Mouse (Mus musculus): ENCODE results near the gene Stac3. TPM values are rescaled to one million over a fixed set of nuclear protein-coding genes. Genes with fewer than 3 reads are reported as not detected.
A peak's percentile ranks its signal among the peaks of the same experiment; 100 is the strongest.

Stac3 gene
- polyA plus RNA-seq, 2 experiments: 0.37 TPM; not detected in 1

- peak within 1 kb of the TSS in 1 of 2 experiments; percentile 3; a peak in 1 of 4 replicates for H3K4me3 ChIP-seq (ENCODE audit: insufficient read depth in 1 of 2, low read depth in 2 of 2, low read length in 2 of 2)
- peaks cover 13 to 28% of the 10 kb centered on the region in 2 experiments for H3K4me1 ChIP-seq (replicated peaks; ENCODE audit: control insufficient read depth in 2 of 2, insufficient read depth in 2 of 2, low read length in 1 of 2)
- H3K9me3 ChIP-seq (ENCODE audit: control insufficient read depth, low read length): no peaks in the 10 kb centered on the region
- H3K36me3 ChIP-seq (replicated peaks; ENCODE audit: control insufficient read depth, insufficient read depth, low read depth): peaks cover 26% of the 10 kb centered on the region
- H3K27me3 ChIP-seq (ENCODE audit: control insufficient read depth, insufficient read depth, low read length): peaks cover 48% of the 10 kb centered on the region
- no peak for TF ChIP-seq EP300 (IDR thresholded peaks at IDR 0.05; ENCODE audit: low read depth)
- TF ChIP-seq CTCF (IDR thresholded peaks at IDR 0.05; ENCODE audit: low read depth): no peak
- no peak within 1 kb of the TSS for H3K9ac ChIP-seq (replicated peaks)
- DNase-seq (ENCODE audit: low read depth in 3 of 3, low spot score in 3 of 3) (no peak), ATAC-seq (ENCODE audit: insufficient read depth) (no peak)
- H3K27ac ChIP-seq: no peak within 1 kb of the TSS
- 6% methylated on average over 6 of the region's 6 CpGs for WGBS (ENCODE audit: insufficient replicate concordance)
- peak within 1 kb of the TSS; percentile 71 for H3K4me2 ChIP-seq (ENCODE audit: low read depth)
Observed at GRCm38 (mm10) chr10:127514764-127515163, 13.3 kb downstream of the Stac3 start, which contains the start of gene Ndufa4l2. Ndufa4l2 (plus strand) TSS chr10:127514967.

GRCm38 (mm10) chr10:127515271-127515982 lies 13.9 kb downstream of the Stac3 start:
- H3K9me3 ChIP-seq (ENCODE audit: control insufficient read depth, low read length): no peaks in the 10 kb centered on the region
- peak overlapping the region in 1 of 2 experiments; percentile 3; a peak in 1 of 4 replicates for H3K4me3 ChIP-seq (ENCODE audit: insufficient read depth in 1 of 2, low read depth in 2 of 2, low read length in 2 of 2)
- no peak for TF ChIP-seq EP300 (IDR thresholded peaks at IDR 0.05; ENCODE audit: low read depth)
- TF ChIP-seq CTCF (IDR thresholded peaks at IDR 0.05; ENCODE audit: low read depth): no peak
- peaks cover 33% of the 10 kb centered on the region for H3K36me3 ChIP-seq (replicated peaks; ENCODE audit: control insufficient read depth, insufficient read depth, low read depth)
- no peak overlapping the region for H3K9ac ChIP-seq (replicated peaks)
- H3K27ac ChIP-seq: no peak overlapping the region
- no peak overlapping the region; the same call in none of the 2 replicates for H3K4me2 ChIP-seq (ENCODE audit: low read depth)
- peaks cover 13 to 28% of the 10 kb centered on the region in 2 experiments for H3K4me1 ChIP-seq (replicated peaks; ENCODE audit: control insufficient read depth in 2 of 2, insufficient read depth in 2 of 2, low read length in 1 of 2)
- peaks cover 41% of the 10 kb centered on the region for H3K27me3 ChIP-seq (ENCODE audit: control insufficient read depth, insufficient read depth, low read length)
- no peak for ATAC-seq (ENCODE audit: insufficient read depth)
- DNase-seq (ENCODE audit: low read depth in 3 of 3, low spot score in 3 of 3): no peak
- WGBS (ENCODE audit: insufficient replicate concordance): 34% methylated on average over 9 of the region's 9 CpGs

DNA sequence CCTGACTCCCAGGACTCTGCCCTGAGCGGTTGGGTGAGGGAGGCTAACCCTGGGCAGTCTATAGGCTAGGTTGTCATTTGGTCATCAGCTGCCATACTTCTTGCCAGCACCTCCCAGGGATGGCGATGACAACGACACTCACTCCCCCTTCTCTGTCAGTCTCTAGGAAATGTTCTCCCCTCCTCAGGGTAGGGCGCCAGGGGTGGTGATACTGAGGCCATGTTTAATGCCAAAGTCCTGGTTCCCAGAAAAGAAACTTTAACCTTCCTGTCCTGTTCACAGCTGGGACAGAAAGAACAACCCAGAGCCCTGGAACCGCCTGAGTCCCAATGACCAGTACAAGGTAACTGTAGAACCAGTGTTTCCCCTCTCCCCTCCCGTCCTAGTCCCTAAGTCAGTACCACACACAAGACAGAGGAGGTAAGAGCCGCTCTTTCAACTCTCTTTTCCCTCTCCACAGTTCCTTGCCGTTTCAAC lies 14.5 kb downstream of the Stac3 start:
- peaks cover 16 to 34% of the 10 kb centered on the region in 2 experiments for H3K4me1 ChIP-seq (replicated peaks; ENCODE audit: control insufficient read depth in 2 of 2, insufficient read depth in 2 of 2, low read length in 1 of 2)
- TF ChIP-seq EP300 (IDR thresholded peaks at IDR 0.05; ENCODE audit: low read depth) (no peak), CTCF (IDR thresholded peaks at IDR 0.05; ENCODE audit: low read depth) (no peak)
- peak overlapping the region; percentile 44 for H3K4me2 ChIP-seq (ENCODE audit: low read depth)
- H3K9me3 ChIP-seq (ENCODE audit: control insufficient read depth, low read length): no peaks in the 10 kb centered on the region
- DNase-seq (ENCODE audit: low read depth in 3 of 3, low spot score in 3 of 3) (no peak), ATAC-seq (ENCODE audit: insufficient read depth) (no peak)
- H3K27me3 ChIP-seq (ENCODE audit: control insufficient read depth, insufficient read depth, low read length): peaks cover 35% of the 10 kb centered on the region
- no peak overlapping the region for H3K9ac ChIP-seq (replicated peaks)
- peaks cover 36% of the 10 kb centered on the region for H3K36me3 ChIP-seq (replicated peaks; ENCODE audit: control insufficient read depth, insufficient read depth, low read depth)
- H3K4me3 ChIP-seq (ENCODE audit: insufficient read depth in 1 of 2, low read depth in 2 of 2, low read length in 2 of 2): no peak overlapping the region
- H3K27ac ChIP-seq: no peak overlapping the region; the same call in 1 of the 2 replicates
- 28% methylated on average over 8 of the region's 8 CpGs for WGBS (ENCODE audit: insufficient replicate concordance)

DNA sequence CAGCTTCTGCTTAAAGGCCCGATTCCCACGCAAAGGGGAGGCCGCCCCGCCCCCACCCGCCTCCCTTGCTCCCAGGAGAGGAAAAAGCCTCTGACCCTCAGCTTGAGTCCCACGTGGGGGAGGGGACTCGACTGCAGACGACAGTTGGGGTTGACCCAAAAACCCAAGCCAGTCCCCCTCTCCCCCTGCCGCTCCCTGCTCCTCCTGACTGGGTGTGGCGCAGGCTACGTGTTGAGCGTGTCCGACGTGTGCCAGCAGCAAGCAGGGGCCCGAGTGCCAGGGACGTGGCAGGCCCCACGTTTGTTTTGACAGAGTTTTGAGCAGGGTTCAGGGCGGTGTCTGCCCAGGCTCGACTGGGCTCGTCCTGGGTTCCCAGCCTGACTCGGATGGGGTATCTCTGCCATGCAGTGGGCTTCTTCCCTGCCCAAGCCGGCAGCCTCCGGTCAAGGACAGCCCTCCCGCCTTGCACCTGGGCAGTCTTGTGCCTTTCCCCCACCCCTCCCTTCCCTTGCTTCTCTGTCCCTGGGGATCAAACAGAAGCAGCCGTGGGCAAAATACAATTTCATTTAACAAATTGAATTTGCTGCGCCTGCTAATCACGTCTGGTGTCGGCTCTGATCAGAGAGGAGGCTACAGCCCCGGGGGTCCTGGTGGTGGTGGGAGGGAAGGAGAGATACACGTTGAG lies 15.2 kb downstream of the Stac3 start:
- H3K4me2 ChIP-seq (ENCODE audit: low read depth): peak overlapping the region; percentile 44
- ATAC-seq (ENCODE audit: insufficient read depth) (peak; percentile 42), DNase-seq (ENCODE audit: low read depth in 3 of 3, low spot score in 3 of 3) (peak in 1 of 3 experiments; percentile 54)
- H3K4me1 ChIP-seq (replicated peaks; ENCODE audit: control insufficient read depth in 2 of 2, insufficient read depth in 2 of 2, low read length in 1 of 2): peaks cover 20 to 41% of the 10 kb centered on the region in 2 experiments
- H3K27me3 ChIP-seq (ENCODE audit: control insufficient read depth, insufficient read depth, low read length): peaks cover 28% of the 10 kb centered on the region
- no peaks in the 10 kb centered on the region for H3K9me3 ChIP-seq (ENCODE audit: control insufficient read depth, low read length)
- no peak overlapping the region for H3K27ac ChIP-seq
- H3K4me3 ChIP-seq (ENCODE audit: insufficient read depth in 1 of 2, low read depth in 2 of 2, low read length in 2 of 2): peak overlapping the region in 1 of 2 experiments; percentile 5; a peak in 1 of 4 replicates
- H3K36me3 ChIP-seq (replicated peaks; ENCODE audit: control insufficient read depth, insufficient read depth, low read depth): peaks cover 36% of the 10 kb centered on the region
- WGBS (ENCODE audit: insufficient replicate concordance): 28% methylated on average over 30 of the region's 30 CpGs
- TF ChIP-seq CTCF (IDR thresholded peaks at IDR 0.05; ENCODE audit: low read depth): no peak
- peak; percentile 75 for TF ChIP-seq EP300 (IDR thresholded peaks at IDR 0.05; ENCODE audit: low read depth)
- peak overlapping the region; percentile 23; the same call in 1 of the 2 replicates for H3K9ac ChIP-seq (replicated peaks)

DNA sequence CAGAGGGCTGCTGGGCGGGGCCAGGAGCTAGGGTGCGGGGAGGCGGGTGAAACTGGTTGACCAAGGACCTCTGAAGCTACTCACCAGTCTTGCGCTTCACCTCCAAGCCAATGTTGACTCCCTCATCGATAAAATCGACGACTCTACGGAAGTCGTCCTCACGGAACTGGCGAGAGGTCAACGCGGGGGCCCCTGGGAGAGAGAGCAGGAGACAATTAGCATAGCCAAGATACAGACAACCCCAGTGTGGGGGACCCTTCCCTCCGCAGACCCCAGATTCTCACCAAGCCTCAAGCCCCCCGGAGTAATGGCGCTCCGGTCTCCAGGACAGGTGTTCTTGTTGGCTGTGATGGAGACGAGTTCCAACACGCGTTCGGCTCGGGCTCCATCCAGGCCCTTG lies 16.5 kb downstream of the Stac3 start:
- DNase-seq (ENCODE audit: low read depth in 3 of 3, low spot score in 3 of 3) (no peak), ATAC-seq (ENCODE audit: insufficient read depth) (no peak)
- no peaks in the 10 kb centered on the region for H3K9me3 ChIP-seq (ENCODE audit: control insufficient read depth, low read length)
- H3K27me3 ChIP-seq (ENCODE audit: control insufficient read depth, insufficient read depth, low read length): peaks cover 18% of the 10 kb centered on the region
- 95% methylated on average over 22 of the region's 22 CpGs for WGBS (ENCODE audit: insufficient replicate concordance)
- peaks cover 20 to 44% of the 10 kb centered on the region in 2 experiments for H3K4me1 ChIP-seq (replicated peaks; ENCODE audit: control insufficient read depth in 2 of 2, insufficient read depth in 2 of 2, low read length in 1 of 2)
- H3K27ac ChIP-seq: no peak overlapping the region
- H3K36me3 ChIP-seq (replicated peaks; ENCODE audit: control insufficient read depth, insufficient read depth, low read depth): peaks cover 36% of the 10 kb centered on the region
- no peak overlapping the region for H3K9ac ChIP-seq (replicated peaks)
- TF ChIP-seq EP300 (IDR thresholded peaks at IDR 0.05; ENCODE audit: low read depth) (no peak), CTCF (IDR thresholded peaks at IDR 0.05; ENCODE audit: low read depth) (no peak)
- no peak overlapping the region for H3K4me3 ChIP-seq (ENCODE audit: insufficient read depth in 1 of 2, low read depth in 2 of 2, low read length in 2 of 2)
- H3K4me2 ChIP-seq (ENCODE audit: low read depth): no peak overlapping the region

All from liver, embryonic 14.5 days (tissue).